In genomic region chr1:23178335-23178974, GRCm38 (mm10) we compare ENCODE assay signal across 20 mouse cellular contexts.
"Had no signal": no experiment of that assay in that cellular context is flagged by ENCODE, and none has a peak within 500 bp of the region (broad histone marks: within the 10 kb centered on the region; RNA-seq: fewer than 3 reads in every experiment).

No protein-coding gene starts in this region.

- H3K4me1 ChIP-seq: kidney, embryonic 15.5 days; liver, embryonic 13.5 days; midbrain, embryonic 12.5 days; midbrain, embryonic 15.5 days; neural tube, embryonic 12.5 days; neural tube, embryonic 15.5 days had no signal

- DNase-seq: kidney, adult 2 months; kidney, postnatal 10 days; kidney, postnatal 36 days; layer of hippocampus, postnatal 36 days; liver, embryonic 13.5 days; right cerebral cortex, adult 18-20 months; right cerebral cortex, postnatal 14 days; right cerebral cortex, postnatal 4 days; thymus, adult 2 months; thymus, postnatal 14 days; thymus, postnatal 4 days had no signal

- ATAC-seq: intestine, postnatal 0 days; midbrain, embryonic 15.5 days had no signal

- H3K9ac ChIP-seq: kidney, embryonic 15.5 days; liver, embryonic 13.5 days; midbrain, embryonic 12.5 days; midbrain, embryonic 15.5 days; neural tube, embryonic 12.5 days; neural tube, embryonic 15.5 days had no signal

- H3K4me2 ChIP-seq: kidney, embryonic 15.5 days; liver, embryonic 13.5 days; midbrain, embryonic 12.5 days; midbrain, embryonic 15.5 days; neural tube, embryonic 12.5 days; neural tube, embryonic 15.5 days had no signal

- H3K9me3 ChIP-seq: kidney, embryonic 15.5 days; liver, embryonic 13.5 days; midbrain, embryonic 12.5 days; midbrain, embryonic 15.5 days; neural tube, embryonic 12.5 days; neural tube, embryonic 15.5 days had no signal

- H3K4me3 ChIP-seq: kidney, embryonic 15.5 days; left cerebral cortex, adult 2 months; liver, embryonic 13.5 days; midbrain, embryonic 12.5 days; midbrain, embryonic 15.5 days; neural tube, embryonic 12.5 days; neural tube, embryonic 15.5 days had no signal

- H3K36me3 ChIP-seq: kidney, embryonic 15.5 days; liver, embryonic 13.5 days; midbrain, embryonic 12.5 days; midbrain, embryonic 15.5 days; neural tube, embryonic 12.5 days; neural tube, embryonic 15.5 days had no signal

- H3K27me3 ChIP-seq: kidney, embryonic 15.5 days; liver, embryonic 13.5 days; midbrain, embryonic 12.5 days; midbrain, embryonic 15.5 days; neural tube, embryonic 12.5 days; neural tube, embryonic 15.5 days had no signal

- H3K27ac ChIP-seq: kidney, embryonic 15.5 days; left cerebral cortex, adult 2 months; liver, embryonic 13.5 days; macrophage; midbrain, embryonic 12.5 days; midbrain, embryonic 15.5 days; neural tube, embryonic 12.5 days; neural tube, embryonic 15.5 days; stomach, postnatal 0 days had no signal
